Mouse (Mus musculus) olfactory bulb, adult 2 months (tissue): ENCODE results near the gene Ube2z.

Source experiments
- CTCF ChIP-seq: fragments of 200-500 bp; IDR thresholded peaks from 2 replicates; pipeline ENCODE4 v1.5.1; 2012; ENCODE audit warnings: low read depth, mild to moderate bottlenecking, low read length, moderate library complexity; ENCODE audit not compliant: insufficient read depth
- POLR2A ChIP-seq: fragments of 200-500 bp; IDR thresholded peaks from 2 replicates; pipeline ENCODE4 v1.6.1; 2012; ENCODE audit warnings: mild to moderate bottlenecking, low read depth, low read length, moderate library complexity; ENCODE audit not compliant: insufficient read depth

GRCm38 (mm10) chr11:96080736-96081135 is 15.5 kb upstream of the Ube2z start:
- TF ChIP-seq CTCF (no peak), POLR2A (no peak)
